Mouse (Mus musculus): ENCODE data around the gene Gpr63. TPM values are rescaled to one million over a fixed set of nuclear protein-coding genes. Genes with fewer than 3 reads are reported as not detected.
"Not testable (repeated sequence)": the region's sequence is repeated elsewhere in the genome, so short reads cannot be mapped to it uniquely, and the experiment has no call there.

The Gpr63 gene
- polyA plus RNA-seq, 1 experiment, result 3.0 TPM

DNA sequence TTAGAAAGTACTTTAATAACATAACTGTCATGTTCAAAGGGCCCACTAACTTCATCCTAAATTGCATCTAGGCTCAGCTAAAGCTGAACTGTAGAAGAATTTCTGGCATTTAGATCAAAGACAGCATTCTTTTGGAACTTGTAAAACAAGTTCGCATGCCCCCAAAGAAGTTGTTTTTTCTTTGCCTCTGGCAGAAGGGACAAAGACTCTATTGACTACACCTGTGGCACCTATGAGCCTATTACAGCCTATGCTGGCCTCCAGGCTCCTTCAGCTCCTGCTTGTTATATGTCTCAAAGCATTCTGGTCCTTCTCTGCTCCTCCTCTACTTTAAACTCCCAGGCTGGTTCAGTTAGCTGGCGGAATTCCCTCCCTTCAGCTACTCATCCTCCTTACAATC is 69.6 kb downstream of the Gpr63 start:
- Histone ChIP-seq H3K4me3 (ENCODE audit: insufficient read depth, low read length) (no peak overlapping the region), H3K27ac (ENCODE audit: insufficient read depth, low read length) (no peak overlapping the region), H3K4me1 (ENCODE audit: control insufficient read depth, insufficient read depth, low read length) (no peaks in the 10 kb centered on the region)
- TF ChIP-seq POLR2A (IDR thresholded peaks at IDR 0.05; ENCODE audit: low read depth, low read length), result no peak
- no peak for TF ChIP-seq CTCF (IDR thresholded peaks at IDR 0.05; ENCODE audit: borderline replicate concordance, insufficient read depth, low read length)

DNA sequence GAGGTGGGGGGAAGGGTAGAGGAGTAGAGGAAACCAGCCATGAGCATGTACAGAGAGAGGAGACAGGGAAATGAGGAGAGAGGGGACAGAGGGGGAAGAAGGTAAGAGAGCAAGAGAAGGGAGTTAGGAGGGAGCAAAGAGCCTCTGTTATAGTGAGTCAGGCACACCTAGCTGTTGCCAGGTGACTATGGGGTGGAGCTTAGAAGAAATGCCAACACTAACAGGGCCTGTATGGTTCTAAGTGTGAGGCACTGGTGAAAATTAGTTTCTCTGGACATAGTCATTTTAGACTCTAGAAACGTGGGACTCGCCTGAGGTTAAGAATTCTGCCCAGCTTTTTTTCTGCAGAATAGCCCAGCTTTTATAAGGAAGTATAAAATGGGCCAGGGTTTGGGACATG is 71.1 kb downstream of the Gpr63 start:
- TF ChIP-seq POLR2A (IDR thresholded peaks at IDR 0.05; ENCODE audit: low read depth, low read length) (no peak), CTCF (IDR thresholded peaks at IDR 0.05; ENCODE audit: borderline replicate concordance, insufficient read depth, low read length) (no peak)
- no peak overlapping the region for H3K27ac ChIP-seq (ENCODE audit: insufficient read depth, low read length)
- no peak overlapping the region for H3K4me3 ChIP-seq (ENCODE audit: insufficient read depth, low read length)
- no peaks in the 10 kb centered on the region for H3K4me1 ChIP-seq (ENCODE audit: control insufficient read depth, insufficient read depth, low read length)

DNA sequence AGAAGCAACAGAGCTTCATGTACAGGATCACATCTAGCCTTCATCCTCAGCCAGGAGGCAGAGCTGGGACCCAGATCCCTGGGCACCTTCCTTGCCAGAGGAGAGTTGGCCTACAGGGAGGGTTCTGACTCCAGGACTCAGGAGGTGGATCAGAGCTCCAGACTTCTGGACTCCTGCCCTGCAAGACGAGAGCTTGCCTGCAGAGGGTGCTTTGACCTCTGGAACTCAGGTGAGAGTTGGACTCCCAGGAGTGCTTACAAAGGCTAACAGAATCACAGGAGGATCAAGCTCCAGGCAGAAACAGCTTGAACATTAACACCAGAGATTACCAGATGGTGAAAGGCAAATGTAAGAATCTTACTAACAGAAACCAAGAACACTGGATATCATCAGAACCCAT is 89.3 kb downstream of the Gpr63 start:
- H3K4me3 ChIP-seq (ENCODE audit: insufficient read depth, low read length); H3K27ac ChIP-seq (ENCODE audit: insufficient read depth, low read length); H3K4me1 ChIP-seq (ENCODE audit: control insufficient read depth, insufficient read depth, low read length): not testable (repeated sequence)

Other genes with a start within 250 kb of the Gpr63 start
- gene Klhl32, start 115.3 kb upstream of the Gpr63 start, polyA plus RNA-seq (2011; ENCODE audit: insufficient read length, low read depth, missing spikeins), result 0.51 TPM in 1 of 2 replicates, not detected in the other
- gene Ndufaf4, start 68.3 kb upstream of the Gpr63 start, polyA plus RNA-seq (2011; ENCODE audit: insufficient read length, low read depth, missing spikeins), result 16.9 and 23.0 TPM in 2 replicates